Mouse (Mus musculus): ENCODE results near the gene Osbpl5.
"Not testable (repeated sequence)": the region's sequence is repeated elsewhere in the genome, so short reads cannot be mapped to it uniquely, and the experiment has no call there.

Gene Osbpl5

DNA sequence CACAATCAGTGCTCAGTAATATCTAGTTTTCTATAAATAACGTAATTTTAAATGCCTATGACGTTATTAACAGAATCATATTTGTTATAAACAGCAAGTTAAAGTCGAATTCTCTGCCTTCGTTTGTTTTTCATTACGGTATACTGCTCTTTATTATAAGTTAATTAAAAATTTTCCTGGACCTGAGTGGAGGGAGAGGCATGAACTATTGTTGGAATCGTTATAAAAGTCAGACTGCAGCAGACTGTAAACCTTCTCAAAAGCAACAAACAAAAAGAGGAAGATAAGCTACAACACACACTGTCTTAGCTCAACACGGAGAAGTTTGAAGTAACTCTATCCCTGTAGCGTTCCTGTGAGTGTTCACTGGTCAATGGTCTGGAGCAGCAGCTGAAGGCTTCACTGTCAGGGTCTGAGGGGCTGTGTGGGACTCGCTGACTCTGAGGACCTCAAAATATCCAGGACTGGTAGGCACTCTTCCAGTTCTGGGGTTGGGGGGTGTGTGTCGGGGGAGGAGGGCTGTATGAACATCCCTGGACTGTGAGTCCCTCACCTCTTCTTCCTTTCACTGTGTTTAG is 106.9 kb downstream of the Osbpl5 start:
- in situ Hi-C loops (cut with MboI, MseI), result not testable (repeated sequence)

DNA sequence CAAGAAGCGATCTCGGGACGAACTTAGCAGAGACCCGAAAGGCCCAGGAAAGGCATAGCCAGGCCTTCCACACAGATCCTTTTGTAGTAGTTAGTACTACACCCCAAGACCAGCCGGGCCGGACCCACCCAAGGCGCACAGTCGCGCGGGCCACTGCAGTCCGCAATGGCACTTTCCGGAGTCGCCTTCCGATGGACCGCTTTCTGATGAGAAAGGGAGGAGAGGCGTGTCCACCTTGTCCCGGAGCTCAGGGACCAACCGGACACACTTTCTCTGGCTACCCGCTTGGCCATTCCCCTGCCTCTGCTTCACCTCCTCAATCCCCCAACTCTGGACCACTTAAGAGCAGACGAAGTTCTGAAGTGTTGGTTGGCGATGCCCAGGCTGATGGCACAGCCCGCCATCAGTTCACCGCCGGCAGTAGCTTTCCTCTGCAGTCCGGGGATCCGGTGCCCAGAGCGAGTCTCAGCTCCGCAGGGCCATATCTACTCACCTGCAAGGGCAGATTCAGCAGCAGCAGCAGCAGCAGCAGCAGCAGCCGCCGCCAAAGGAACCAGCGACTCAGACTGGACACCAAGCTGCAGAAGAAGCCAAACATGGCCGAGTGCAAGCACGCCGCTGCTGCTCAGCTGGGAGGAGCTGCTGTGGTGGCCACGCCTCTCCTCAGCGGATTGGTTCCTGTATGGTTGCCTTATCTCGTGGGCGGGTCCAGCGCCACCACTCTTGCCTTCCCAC is 107.6 kb downstream of the Osbpl5 start, which contains the start of gene Tnfrsf22:
Gene Tnfrsf22, minus strand, starts transcription at position 628 of the 735 bp plus-strand sequence.
- in situ Hi-C loops (cut with MboI, MseI), result no loop called here

DNA sequence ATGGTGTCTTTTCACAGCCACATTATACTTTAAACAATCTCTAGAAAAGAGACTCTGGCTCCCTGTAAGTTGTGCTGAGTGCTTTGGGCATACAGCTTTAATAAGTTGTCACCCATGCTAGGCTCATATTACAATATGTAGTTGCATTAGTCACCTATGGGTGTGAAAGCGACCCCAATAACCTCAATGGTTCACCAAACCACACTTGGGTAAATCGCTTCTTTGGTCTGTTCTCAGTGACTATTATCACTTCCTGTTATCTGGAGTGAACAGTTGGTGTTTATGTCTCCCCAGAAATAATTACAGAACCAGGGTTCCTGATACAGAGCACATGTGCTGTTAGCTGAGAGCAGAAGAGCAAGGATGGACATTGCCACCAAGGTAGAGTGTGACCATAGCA is 112.8 kb downstream of the Osbpl5 start:
- in situ Hi-C loops (cut with MboI, MseI), result not testable (repeated sequence)

All from T-helper 1 cell (primary cell).